Mouse (Mus musculus) hindbrain, embryonic 10.5 days (tissue): ENCODE measurements at regions not wholly inside any gene's neighbourhood (a gene's known extent, or its start where the extent isn't known, plus 50 kb on each side); places are given as distances from the start of the nearest gene placed in this dataset.

ENCODE experiments used
- DNase-seq: peaks from one replicate; pipeline ENCODE4 v3.0.0-alpha.2; 2017; ENCODE audit warnings: low spot score
- H3K27ac ChIP-seq: fragments of 300-500 bp; sonication (generic); 2 replicates; pipeline ENCODE4 v1.5.1; 2016; ENCODE audit warnings: mild to moderate bottlenecking, moderate library complexity
- H3K27me3 ChIP-seq: fragments of 300-500 bp; sonication (generic); 2 replicates; pipeline ENCODE4 v1.6.1; 2016; ENCODE audit warnings: mild to moderate bottlenecking; ENCODE audit not compliant: poor library complexity, insufficient read depth, severe bottlenecking
- H3K36me3 ChIP-seq: fragments of 300-500 bp; sonication (generic); 2 replicates; pipeline ENCODE4 v1.6.1; 2016; ENCODE audit warnings: mild to moderate bottlenecking, moderate library complexity
- H3K4me1 ChIP-seq: fragments of 300-500 bp; sonication (generic); replicated peaks from 2 replicates; pipeline ENCODE4 v1.6.1; 2016; ENCODE audit warnings: mild to moderate bottlenecking
- H3K4me3 ChIP-seq: fragments of 300-500 bp; sonication (generic); 2 replicates; pipeline ENCODE4 v1.5.1; 2016; ENCODE audit warnings: mild to moderate bottlenecking, moderate library complexity
- H3K9me3 ChIP-seq: fragments of 300-500 bp; sonication (generic); 2 replicates; pipeline ENCODE4 v1.6.1; 2016; ENCODE audit warnings: mild to moderate bottlenecking, moderate library complexity
- WGBS: fragments of 180-500 bp; shearing (Covaris S2); methylation state at CpG from one replicate; pipeline ENCODE4 v1.1.7; 2016; 5-methylcytosine and 5-hydroxymethylcytosine counted together

DNA sequence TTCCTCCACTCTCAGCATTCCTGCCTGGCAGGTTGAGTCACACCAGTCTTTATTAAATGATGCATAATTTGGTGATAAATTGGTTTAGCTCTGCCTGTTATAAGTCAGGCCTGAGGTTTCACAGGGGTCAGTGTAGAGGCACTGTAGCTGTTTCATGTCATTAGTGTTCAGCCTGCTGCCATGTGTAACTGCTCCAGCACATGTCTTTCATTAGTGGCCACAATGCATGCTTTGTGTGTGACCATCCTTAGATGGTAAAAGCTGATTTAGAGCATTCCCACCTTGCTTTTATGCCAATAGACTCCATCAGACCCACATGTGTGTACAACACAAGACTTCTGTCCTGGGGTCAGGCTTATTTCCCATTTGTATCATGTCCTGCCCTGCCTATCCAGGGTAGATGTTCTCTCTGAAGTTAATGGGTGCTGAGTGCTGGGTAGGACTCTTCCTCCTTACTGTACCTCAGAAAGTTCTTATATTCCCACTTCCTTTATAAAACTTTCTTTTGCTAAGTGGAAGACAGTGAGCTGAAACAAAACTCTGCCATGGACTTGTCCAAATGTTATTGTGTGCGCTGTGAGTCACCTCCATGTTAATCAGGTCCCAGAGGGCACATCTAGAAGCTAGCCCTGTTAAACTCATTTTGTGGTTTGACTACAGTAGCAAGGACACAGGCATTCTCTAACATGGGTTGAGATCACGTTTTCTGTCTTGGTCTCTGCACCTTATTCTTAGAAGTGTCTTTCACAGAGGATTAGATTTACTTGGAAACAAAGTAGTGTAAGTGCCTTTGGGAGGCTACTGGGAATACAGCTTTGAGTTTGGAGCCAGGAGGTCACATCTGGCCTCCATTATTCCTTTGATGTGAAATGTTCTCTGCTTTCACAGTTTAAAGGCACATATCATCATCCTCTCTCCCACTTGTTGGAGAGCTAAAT, 316.5 kb downstream of the Hace1 start:
- DNase-seq, result peak; percentile 49
- H3K27me3 ChIP-seq, result no peaks in the 10 kb centered on the region
- H3K4me3 ChIP-seq, result no peak overlapping the region
- peaks cover 2% of the 10 kb centered on the region; the same call in 1 of the 2 replicates for H3K4me1 ChIP-seq
- 66% methylated on average over 2 of the region's 2 CpGs for WGBS
- H3K27ac ChIP-seq, result peak overlapping the region; percentile 56; the same call in 1 of the 2 replicates
- no peaks in the 10 kb centered on the region for H3K9me3 ChIP-seq
- no peaks in the 10 kb centered on the region for H3K36me3 ChIP-seq

DNA sequence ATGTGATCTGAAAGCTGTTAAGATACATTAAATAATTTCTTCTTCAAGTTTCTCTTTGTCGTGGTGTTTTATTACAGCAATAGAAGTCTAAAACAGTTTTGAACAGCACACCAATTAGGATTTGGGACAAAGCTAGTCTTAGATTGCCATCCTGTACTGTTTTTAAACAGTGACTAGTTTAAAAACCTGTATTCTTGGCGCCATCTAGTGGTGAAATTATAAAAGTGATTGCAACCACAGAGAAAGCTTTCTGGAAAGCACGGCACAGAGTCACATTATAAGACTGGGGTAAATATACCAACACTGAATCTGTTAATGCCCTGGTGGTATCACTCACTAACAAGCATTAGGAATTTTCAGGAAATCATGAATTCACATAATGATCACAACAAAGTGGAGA, 339.3 kb downstream of the Hace1 start:
- no peaks in the 10 kb centered on the region for H3K9me3 ChIP-seq
- H3K27me3 ChIP-seq, result no peaks in the 10 kb centered on the region
- WGBS, result 29% methylated on average over 3 of the region's 3 CpGs
- no peak overlapping the region for H3K4me3 ChIP-seq
- H3K36me3 ChIP-seq, result no peaks in the 10 kb centered on the region
- H3K27ac ChIP-seq, result no peak overlapping the region
- DNase-seq, result no peak
- H3K4me1 ChIP-seq, result no peaks in the 10 kb centered on the region

DNA sequence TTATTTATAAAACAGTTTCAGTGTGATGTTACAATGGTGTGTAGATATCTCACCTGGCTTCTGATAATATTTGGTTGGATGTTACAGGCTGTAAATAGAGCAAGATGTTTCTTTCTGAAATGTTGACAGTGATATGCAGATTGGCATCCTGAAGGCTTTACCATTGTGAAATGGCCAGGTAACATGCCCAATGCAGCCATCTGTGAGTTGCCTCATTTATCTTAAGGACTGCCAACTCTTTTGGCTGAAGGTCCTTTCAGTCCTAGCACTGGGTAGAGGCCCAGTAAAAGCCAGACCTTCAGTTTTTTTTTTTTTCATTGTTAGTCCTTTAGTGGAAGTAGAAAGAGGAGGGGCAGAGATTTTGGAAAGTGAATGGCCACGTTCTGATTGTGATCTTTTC, 348.1 kb downstream of the Hace1 start:
- Histone ChIP-seq H3K36me3 (no peaks in the 10 kb centered on the region), H3K27me3 (no peaks in the 10 kb centered on the region), H3K27ac (no peak overlapping the region), H3K4me3 (no peak overlapping the region), H3K9me3 (no peaks in the 10 kb centered on the region), H3K4me1 (no peaks in the 10 kb centered on the region)
- no peak for DNase-seq
- WGBS, result 40% methylated on average over 1 of the region's 1 CpGs

DNA sequence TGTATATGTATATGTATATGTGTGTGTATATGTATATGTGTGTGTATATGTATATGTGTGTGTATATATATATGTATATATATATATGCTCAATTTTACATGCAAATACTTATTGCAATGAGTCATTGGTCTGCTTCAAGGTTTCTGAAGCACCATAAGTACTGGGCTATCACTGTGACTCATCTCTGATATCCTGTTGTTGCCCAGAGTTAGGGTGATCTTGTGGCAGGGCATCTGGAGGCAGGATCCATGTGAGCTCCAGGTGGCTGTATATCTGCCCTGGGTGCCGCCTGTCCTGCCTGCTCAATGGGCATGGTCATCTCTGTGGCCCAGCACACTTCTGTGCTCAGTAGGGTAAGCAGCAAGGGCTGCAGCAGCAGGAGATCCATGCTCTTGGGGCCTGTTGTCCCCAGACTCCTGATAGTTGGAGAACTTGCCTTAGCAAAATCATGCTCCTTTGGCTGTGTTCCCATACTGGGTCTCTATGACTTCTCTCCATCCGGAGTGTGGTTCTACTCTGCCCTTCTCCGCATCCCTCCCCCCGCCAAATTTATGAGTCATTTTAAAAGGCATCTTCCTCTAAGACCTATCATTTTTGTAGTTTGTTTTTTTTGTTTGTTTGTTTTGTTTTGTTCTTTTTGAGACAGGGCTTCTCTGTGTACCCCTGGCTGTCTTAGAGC, 356.1 kb downstream of the Hace1 start:
- WGBS, result 93% methylated on average over 4 of the region's 4 CpGs
- DNase-seq, result no peak
- Histone ChIP-seq H3K27me3 (no peaks in the 10 kb centered on the region), H3K9me3 (no peaks in the 10 kb centered on the region), H3K36me3 (no peaks in the 10 kb centered on the region), H3K27ac (no peak overlapping the region), H3K4me1 (no peaks in the 10 kb centered on the region), H3K4me3 (no peak overlapping the region)

DNA sequence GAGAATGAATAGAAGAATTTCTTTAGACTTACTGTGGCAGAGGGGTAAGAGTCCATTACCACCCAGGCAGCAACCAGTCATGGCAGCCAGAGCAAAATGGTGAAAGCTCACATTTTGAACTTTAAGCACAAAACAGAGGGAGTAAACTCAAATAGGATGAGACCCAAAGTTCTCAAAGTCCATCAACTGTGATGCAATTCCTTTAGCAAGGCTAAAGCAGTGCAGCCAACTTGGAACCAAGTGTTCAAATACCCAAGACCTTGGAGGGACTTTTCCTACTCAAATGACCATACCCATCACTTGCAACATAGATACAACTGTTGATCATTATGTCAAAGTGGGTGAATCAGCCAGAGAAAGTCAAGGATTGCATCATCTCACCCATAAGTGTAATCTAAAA, 380.1 kb downstream of the Hace1 start:
- no peak for DNase-seq
- Histone ChIP-seq H3K4me1 (no peaks in the 10 kb centered on the region), H3K9me3 (no peaks in the 10 kb centered on the region), H3K4me3 (no peak overlapping the region), H3K27ac (no peak overlapping the region), H3K36me3 (no peaks in the 10 kb centered on the region), H3K27me3 (no peaks in the 10 kb centered on the region)

DNA sequence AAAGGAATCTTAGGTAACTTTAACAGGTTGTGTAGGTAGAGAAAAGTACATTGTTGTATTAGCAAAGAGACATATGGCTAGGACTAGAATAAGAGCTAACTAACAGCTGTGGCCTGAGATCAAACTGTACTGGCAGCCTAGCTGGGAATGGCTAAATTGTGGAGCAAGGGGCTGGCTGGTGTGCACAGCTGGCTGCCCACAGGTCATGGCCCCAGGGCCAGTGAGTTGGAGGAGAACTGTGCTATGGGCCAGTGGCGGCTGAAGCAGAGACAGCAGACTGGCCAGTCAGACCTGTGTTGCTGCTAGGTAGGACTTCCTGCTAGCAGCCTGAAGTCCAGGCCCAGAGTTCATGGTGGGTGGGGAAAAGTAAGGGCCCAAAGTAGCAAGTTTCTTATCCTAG, 394.6 kb downstream of the Hace1 start:
- Histone ChIP-seq H3K27ac (no peak overlapping the region), H3K27me3 (no peaks in the 10 kb centered on the region), H3K4me1 (peaks cover 4% of the 10 kb centered on the region; the same call in 1 of the 2 replicates), H3K36me3 (no peaks in the 10 kb centered on the region), H3K9me3 (no peaks in the 10 kb centered on the region), H3K4me3 (no peak overlapping the region)
- DNase-seq, result peak; percentile 4
- WGBS, result 41% methylated on average over 1 of the region's 1 CpGs

DNA sequence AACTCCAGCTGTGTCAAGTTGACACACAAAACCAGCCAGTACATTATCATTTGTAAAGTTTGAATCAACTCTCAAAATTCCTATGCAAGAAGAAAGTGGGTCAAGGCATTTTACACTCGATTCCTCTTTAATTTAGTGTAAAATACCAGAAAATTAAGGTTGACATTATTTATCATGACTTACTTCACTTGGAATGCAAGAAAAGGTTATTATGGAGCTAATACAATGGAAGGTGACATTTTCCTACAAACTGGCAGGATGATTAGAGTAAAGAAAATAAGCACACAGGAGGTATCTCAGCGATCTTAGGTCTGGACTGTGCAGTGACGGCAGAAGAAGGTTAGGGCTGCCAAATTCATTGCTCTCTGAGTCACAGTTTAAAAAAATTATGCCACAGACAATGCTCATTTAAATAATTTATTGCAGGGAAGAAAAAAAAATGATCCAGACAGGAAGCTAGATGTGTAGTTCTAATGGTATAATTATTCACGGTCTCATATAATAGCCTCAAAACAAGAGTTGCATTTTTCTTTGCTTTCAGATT, 405.2 kb downstream of the Hace1 start:
- Histone ChIP-seq H3K4me3 (no peak overlapping the region), H3K36me3 (no peaks in the 10 kb centered on the region), H3K9me3 (no peaks in the 10 kb centered on the region), H3K4me1 (no peaks in the 10 kb centered on the region), H3K27me3 (no peaks in the 10 kb centered on the region), H3K27ac (no peak overlapping the region)
- no peak for DNase-seq
- 79% methylated on average over 4 of the region's 4 CpGs for WGBS

DNA sequence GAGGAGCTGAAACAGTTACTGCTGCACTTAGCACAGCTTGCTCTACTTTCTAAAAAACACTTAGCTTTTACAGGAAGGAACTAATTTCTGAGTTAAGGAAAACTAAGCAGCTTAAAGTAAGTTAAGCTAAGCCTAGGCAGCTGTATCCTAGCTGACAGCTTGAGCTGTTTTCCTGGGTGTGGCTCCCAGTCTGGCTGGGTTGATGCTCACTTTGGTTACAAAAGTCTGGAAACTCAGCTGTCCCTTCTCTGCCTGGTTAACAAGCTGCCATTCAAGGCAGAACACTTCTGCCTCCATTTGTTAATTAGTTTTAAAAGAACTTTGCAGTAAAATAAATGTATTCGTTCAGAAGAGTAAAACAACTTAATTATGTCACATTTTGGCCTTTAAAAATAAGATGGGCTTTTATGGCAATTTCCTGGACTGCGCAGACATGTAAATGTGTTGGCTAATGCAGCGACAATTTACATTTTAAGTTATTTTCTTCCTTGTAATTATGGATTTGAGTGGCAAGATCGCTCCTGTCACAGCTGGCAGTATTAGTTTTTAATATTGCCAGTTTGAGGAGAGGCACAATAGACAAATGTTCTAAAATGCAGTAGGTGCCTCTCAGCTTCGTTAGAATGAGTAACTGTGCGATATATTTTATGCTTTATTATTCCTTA, 406.2 kb downstream of the Hace1 start:
- no peak for DNase-seq

DNA sequence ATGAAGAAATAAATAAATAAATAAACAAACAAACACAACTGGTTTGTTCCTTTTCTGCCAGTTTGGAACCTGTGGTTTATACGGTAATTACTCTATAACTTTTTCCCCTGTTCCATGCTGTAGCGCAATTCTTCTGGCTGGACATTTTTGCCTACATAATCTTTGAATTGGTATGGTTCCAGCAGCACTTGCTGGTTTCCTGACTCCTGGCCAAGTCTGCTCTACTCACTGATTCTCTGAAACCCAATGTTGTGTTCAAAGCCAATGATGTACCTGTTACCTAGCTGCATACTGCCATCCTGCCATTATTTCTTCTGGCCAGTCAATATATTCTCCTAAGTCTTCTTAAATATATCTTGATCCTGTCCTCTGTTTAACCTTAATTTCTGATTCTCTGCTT, 408.7 kb downstream of the Hace1 start:
- no peak for DNase-seq
- WGBS, result 93% methylated on average over 2 of the region's 2 CpGs
- H3K9me3 ChIP-seq, result no peaks in the 10 kb centered on the region
- no peak overlapping the region for H3K4me3 ChIP-seq
- no peaks in the 10 kb centered on the region for H3K27me3 ChIP-seq
- H3K36me3 ChIP-seq, result no peaks in the 10 kb centered on the region
- H3K27ac ChIP-seq, result no peak overlapping the region
- no peaks in the 10 kb centered on the region for H3K4me1 ChIP-seq

More for the DNA sequence above, 406.2 kb downstream of the Hace1 start:
- Histone ChIP-seq H3K4me1 (no peaks in the 10 kb centered on the region), H3K27me3 (no peaks in the 10 kb centered on the region), H3K4me3 (no peak overlapping the region), H3K36me3 (no peaks in the 10 kb centered on the region), H3K9me3 (no peaks in the 10 kb centered on the region), H3K27ac (no peak overlapping the region)
- WGBS, result 89% methylated on average over 6 of the region's 6 CpGs

DNA sequence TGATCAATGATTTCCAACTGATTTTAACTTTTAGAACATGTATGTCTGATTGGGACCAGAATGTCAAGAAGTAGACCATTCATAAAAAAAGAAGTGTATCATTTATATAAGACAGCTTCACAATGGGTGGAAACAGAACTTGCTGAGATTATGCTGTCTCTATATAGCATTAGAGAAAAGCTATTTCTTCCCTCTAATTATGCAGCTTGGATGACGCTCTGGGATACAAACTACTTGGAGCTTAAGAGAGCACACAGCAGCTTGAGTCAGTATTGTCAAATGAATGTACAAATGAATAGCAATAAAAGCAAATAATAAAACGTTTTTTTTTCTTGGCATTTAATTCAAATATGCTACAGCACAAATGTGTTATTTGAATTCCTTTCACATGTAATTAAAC, 428.7 kb downstream of the Hace1 start:
- Histone ChIP-seq H3K4me1 (no peaks in the 10 kb centered on the region), H3K9me3 (no peaks in the 10 kb centered on the region), H3K27me3 (no peaks in the 10 kb centered on the region), H3K36me3 (no peaks in the 10 kb centered on the region), H3K4me3 (no peak overlapping the region), H3K27ac (no peak overlapping the region)
- no peak for DNase-seq
- 60% methylated on average over 2 of the region's 2 CpGs for WGBS

DNA sequence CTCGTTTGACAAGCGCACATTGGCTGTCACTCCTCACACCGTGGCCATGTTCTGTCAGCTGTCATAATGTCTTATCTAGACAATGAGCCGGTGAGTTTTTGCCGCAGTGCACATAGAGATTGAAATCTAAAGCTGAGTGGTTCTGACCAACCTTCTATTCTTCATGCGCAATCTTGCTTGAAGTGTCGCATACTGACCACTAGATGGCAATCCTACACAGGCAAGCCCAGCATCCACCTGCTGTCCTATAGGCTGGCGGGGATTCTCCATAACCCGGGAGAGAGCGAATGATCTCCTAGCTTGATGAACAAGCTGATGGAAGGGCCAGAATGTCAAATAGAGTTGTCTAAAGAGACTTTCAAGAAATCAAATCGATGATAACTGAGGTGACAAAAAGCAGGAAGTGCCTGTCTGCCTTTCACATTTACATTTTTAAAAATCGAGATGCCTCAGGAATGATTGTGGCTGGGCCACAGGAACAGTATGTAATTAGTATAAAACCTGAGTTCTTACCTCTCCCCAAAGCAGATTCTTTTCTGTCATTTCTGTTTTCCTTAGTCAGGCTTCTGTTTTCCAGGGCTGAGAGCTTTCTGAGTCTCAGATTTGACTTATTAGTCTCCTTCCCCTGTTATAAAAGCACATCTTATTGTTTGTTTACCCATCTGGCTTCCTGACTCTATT, 434.4 kb downstream of the Hace1 start:
- Histone ChIP-seq H3K4me3 (no peak overlapping the region), H3K27ac (no peak overlapping the region), H3K9me3 (no peaks in the 10 kb centered on the region), H3K27me3 (no peaks in the 10 kb centered on the region), H3K36me3 (no peaks in the 10 kb centered on the region), H3K4me1 (no peaks in the 10 kb centered on the region)
- peak; percentile 53 for DNase-seq
- 29% methylated on average over 12 of the region's 12 CpGs for WGBS

DNA sequence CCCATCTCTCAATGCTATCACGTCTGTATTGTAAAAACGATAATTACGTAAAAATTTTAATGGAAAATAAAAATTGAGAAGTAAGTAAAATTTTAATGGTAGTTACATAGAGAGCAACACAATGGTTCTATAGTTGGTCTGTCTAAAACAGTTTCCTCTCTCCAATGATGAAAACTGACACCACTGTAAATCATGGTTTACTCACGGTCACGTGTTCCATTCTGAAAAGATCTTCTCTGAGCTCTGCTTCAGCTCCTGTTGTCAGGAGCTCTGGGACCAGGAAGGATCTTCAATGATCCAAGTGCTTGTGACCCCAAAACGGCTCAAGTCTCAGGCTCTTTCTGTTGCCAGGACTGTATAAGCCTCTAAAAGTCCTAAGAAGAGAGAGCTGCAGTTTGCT, 435.0 kb downstream of the Hace1 start:
- no peak overlapping the region for H3K27ac ChIP-seq
- no peaks in the 10 kb centered on the region for H3K36me3 ChIP-seq
- no peaks in the 10 kb centered on the region for H3K27me3 ChIP-seq
- no peaks in the 10 kb centered on the region for H3K9me3 ChIP-seq
- no peak for DNase-seq
- no peak overlapping the region for H3K4me3 ChIP-seq
- 81% methylated on average over 6 of the region's 6 CpGs for WGBS
- no peaks in the 10 kb centered on the region for H3K4me1 ChIP-seq
